Mouse (Mus musculus): Measurements from ENCODE around the gene Ccdc71. TPM values are rescaled to one million over a fixed set of nuclear protein-coding genes. Genes with fewer than 3 reads are reported as not detected.

Ccdc71 gene
- polyA plus RNA-seq, 2 experiments, result 29.2 to 45.4 TPM

DNA sequence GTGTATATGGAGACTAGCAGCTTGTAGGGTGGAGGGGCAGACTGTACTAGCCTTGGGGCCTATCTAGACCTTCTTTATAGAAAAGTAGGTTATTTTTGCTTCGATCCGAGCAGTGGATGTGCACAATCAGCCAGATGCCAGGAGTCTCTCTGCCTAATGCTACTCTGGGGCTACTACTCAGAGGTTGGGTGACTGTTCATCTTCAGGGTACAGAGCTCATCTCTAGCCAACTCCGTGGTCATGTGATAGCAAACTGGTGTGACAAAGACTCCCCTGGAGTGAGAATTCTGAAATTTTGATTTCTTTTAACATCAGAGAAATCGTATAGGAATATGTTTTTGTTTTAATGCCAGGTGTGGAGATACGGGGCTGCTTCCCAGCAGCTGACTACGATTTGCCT, 7.4 kb upstream of the Ccdc71 start:
- no peak for TF ChIP-seq POLR2A (IDR thresholded peaks at IDR 0.05; ENCODE audit: borderline replicate concordance, extremely low read depth, insufficient read depth, insufficient read length)
- no peaks in the 10 kb centered on the region for H3K9me3 ChIP-seq (ENCODE audit: control insufficient read depth, low read length)
- 29% methylated on average over 6 of the region's 6 CpGs for WGBS
- H3K4me2 ChIP-seq (replicated peaks; ENCODE audit: low read depth, low read length, severe bottlenecking), result peak overlapping the region; percentile 76
- H3K4me1 ChIP-seq (ENCODE audit: control insufficient read depth, insufficient read depth, low read length), result peaks cover 33% of the 10 kb centered on the region
- no peaks in the 10 kb centered on the region for H3K27me3 ChIP-seq (ENCODE audit: control insufficient read depth, insufficient read depth, low read length)
- H3K9ac ChIP-seq (ENCODE audit: low read depth, low read length, severe bottlenecking), result peak overlapping the region; percentile 65
- ATAC-seq (ENCODE audit: low FRiP score, low read depth) (no peak), DNase-seq (ENCODE audit: low spot score) (no peak)
- H3K27ac ChIP-seq (replicated peaks; ENCODE audit: low read depth, low read length), result peak overlapping the region; percentile 82
- peak overlapping the region; percentile 61 for H3K4me3 ChIP-seq (replicated peaks; ENCODE audit: low read length)
- peaks cover 13% of the 10 kb centered on the region for H3K36me3 ChIP-seq (ENCODE audit: control insufficient read depth, insufficient read depth, low read length)

GRCm38 (mm10) chr9:108453458-108453857, 6.9 kb upstream of the Ccdc71 start:
- no peak for TF ChIP-seq POLR2A (IDR thresholded peaks at IDR 0.05; ENCODE audit: borderline replicate concordance, extremely low read depth, insufficient read depth, insufficient read length)
- Histone ChIP-seq H3K4me2 (replicated peaks; ENCODE audit: low read depth, low read length, severe bottlenecking) (peak overlapping the region; percentile 76), H3K27ac (replicated peaks; ENCODE audit: low read depth, low read length) (peak overlapping the region; percentile 82)

DNA sequence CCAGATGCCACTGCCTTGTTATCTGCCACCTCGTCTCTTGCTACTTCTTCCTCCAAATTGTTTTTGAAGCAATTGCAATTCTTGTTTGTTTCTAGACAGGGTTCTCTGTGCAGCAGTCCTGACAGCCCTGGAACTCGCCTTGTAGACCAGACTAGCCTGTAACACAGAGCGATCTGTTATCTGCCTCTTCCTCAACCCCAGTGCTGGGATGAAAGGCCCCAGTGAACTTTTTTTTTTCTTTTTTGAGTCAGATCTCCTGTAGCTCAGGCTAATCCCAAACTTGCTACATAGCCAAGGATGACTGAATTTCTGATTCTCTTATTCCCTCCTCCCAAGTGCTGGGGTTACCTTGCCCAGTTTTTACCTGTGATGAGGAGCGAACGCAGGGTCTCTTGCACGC, 5.9 kb upstream of the Ccdc71 start:
- DNase-seq (ENCODE audit: low spot score) (no peak), ATAC-seq (ENCODE audit: low FRiP score, low read depth) (no peak)
- H3K4me1 ChIP-seq (ENCODE audit: control insufficient read depth, insufficient read depth, low read length), result peaks cover 33% of the 10 kb centered on the region
- no peak overlapping the region for H3K4me3 ChIP-seq (replicated peaks; ENCODE audit: low read length)
- no peak overlapping the region for H3K9ac ChIP-seq (ENCODE audit: low read depth, low read length, severe bottlenecking)
- H3K4me2 ChIP-seq (replicated peaks; ENCODE audit: low read depth, low read length, severe bottlenecking), result no peak overlapping the region
- TF ChIP-seq POLR2A (IDR thresholded peaks at IDR 0.05; ENCODE audit: borderline replicate concordance, extremely low read depth, insufficient read depth, insufficient read length), result no peak
- H3K27ac ChIP-seq (replicated peaks; ENCODE audit: low read depth, low read length), result no peak overlapping the region
- no peaks in the 10 kb centered on the region for H3K27me3 ChIP-seq (ENCODE audit: control insufficient read depth, insufficient read depth, low read length)
- no peaks in the 10 kb centered on the region for H3K9me3 ChIP-seq (ENCODE audit: control insufficient read depth, low read length)
- 87% methylated on average over 6 of the region's 6 CpGs for WGBS
- H3K36me3 ChIP-seq (ENCODE audit: control insufficient read depth, insufficient read depth, low read length), result no peaks in the 10 kb centered on the region

More at GRCm38 (mm10) chr9:108453458-108453857, 6.9 kb upstream of the Ccdc71 start:
- ATAC-seq (ENCODE audit: low FRiP score, low read depth) (no peak), DNase-seq (ENCODE audit: low spot score) (no peak)
- Histone ChIP-seq H3K4me3 (replicated peaks; ENCODE audit: low read length) (peak overlapping the region; percentile 61; the same call in 1 of the 2 replicates), H3K4me1 (ENCODE audit: control insufficient read depth, insufficient read depth, low read length) (peaks cover 33% of the 10 kb centered on the region), H3K9ac (ENCODE audit: low read depth, low read length, severe bottlenecking) (peak overlapping the region; percentile 65), H3K27me3 (ENCODE audit: control insufficient read depth, insufficient read depth, low read length) (no peaks in the 10 kb centered on the region), H3K9me3 (ENCODE audit: control insufficient read depth, low read length) (no peaks in the 10 kb centered on the region), H3K36me3 (ENCODE audit: control insufficient read depth, insufficient read depth, low read length) (peaks cover 7% of the 10 kb centered on the region)
- 70% methylated on average over 4 of the region's 4 CpGs for WGBS

DNA sequence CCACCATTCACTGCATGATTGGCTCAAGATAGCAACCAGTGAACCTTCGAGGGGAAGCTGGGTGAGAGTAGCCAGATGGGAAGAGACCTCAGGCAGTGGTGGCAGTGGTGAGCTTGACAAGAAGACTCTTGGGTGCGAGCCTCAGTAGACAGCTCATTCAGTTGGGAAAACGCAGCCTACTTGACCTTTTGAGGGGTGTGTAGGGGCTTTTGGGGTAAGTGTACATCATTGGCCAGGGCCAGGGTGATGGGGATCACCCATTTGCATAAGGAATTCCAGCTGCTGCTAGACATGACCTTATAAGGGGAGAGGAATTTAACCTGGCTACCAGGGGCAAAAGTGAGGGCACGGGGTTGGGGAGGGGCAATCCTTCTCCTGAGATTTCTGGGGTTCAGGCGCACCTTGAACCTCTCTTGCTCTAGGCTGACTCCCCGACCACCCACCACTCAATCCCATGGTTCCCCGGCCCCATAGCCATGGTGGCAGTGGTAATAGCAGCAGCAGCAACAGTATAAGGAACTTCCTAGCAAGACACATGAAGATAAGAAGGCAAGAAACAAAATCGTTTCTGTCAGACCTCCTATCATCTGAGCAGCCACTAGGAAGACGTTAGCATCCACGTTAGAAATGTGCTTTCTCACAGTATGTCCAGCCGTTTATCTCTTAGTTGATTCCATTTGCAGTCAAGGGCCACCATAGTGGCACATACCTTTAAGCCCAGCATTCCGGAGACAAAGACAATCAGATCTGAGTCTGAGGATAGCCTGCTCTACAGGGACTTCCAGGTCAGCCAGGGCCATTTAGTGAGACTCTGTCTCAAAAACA, 4.4 kb upstream of the Ccdc71 start:
- no peak overlapping the region for H3K27ac ChIP-seq (replicated peaks; ENCODE audit: low read depth, low read length)
- H3K4me3 ChIP-seq (replicated peaks; ENCODE audit: low read length), result no peak overlapping the region
- ATAC-seq (ENCODE audit: low FRiP score, low read depth) (no peak), DNase-seq (ENCODE audit: low spot score) (no peak)
- TF ChIP-seq POLR2A (IDR thresholded peaks at IDR 0.05; ENCODE audit: borderline replicate concordance, extremely low read depth, insufficient read depth, insufficient read length), result no peak
- no peak overlapping the region for H3K9ac ChIP-seq (ENCODE audit: low read depth, low read length, severe bottlenecking)
- no peak overlapping the region for H3K4me2 ChIP-seq (replicated peaks; ENCODE audit: low read depth, low read length, severe bottlenecking)
- H3K36me3 ChIP-seq (ENCODE audit: control insufficient read depth, insufficient read depth, low read length), result no peaks in the 10 kb centered on the region
- no peaks in the 10 kb centered on the region for H3K9me3 ChIP-seq (ENCODE audit: control insufficient read depth, low read length)
- WGBS, result 74% methylated on average over 12 of the region's 12 CpGs
- H3K27me3 ChIP-seq (ENCODE audit: control insufficient read depth, insufficient read depth, low read length), result no peaks in the 10 kb centered on the region
- peaks cover 17% of the 10 kb centered on the region for H3K4me1 ChIP-seq (ENCODE audit: control insufficient read depth, insufficient read depth, low read length)

DNA sequence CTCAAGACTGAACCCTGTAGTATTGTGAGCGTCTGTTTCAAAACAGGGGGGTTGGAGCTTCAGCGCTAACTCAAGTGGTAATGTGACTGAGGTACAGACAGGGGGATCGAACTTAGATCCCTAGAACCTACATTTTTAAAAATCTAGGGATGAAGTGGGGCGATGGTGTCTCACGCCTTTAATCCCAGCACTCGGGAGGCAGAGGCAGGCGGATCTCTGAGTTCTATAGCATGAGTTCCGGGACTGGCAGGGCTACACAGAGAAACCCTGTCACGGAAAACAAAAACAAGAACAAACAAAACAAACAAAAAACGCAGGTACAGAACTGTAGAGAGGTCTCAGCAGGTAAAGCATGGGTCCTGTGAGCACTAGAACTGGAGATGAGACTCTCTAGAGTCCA, 3.4 kb upstream of the Ccdc71 start:
- Histone ChIP-seq H3K27me3 (ENCODE audit: control insufficient read depth, insufficient read depth, low read length) (no peaks in the 10 kb centered on the region), H3K27ac (replicated peaks; ENCODE audit: low read depth, low read length) (no peak overlapping the region), H3K4me1 (ENCODE audit: control insufficient read depth, insufficient read depth, low read length) (peaks cover 17% of the 10 kb centered on the region), H3K9ac (ENCODE audit: low read depth, low read length, severe bottlenecking) (no peak overlapping the region), H3K9me3 (ENCODE audit: control insufficient read depth, low read length) (no peaks in the 10 kb centered on the region), H3K36me3 (ENCODE audit: control insufficient read depth, insufficient read depth, low read length) (no peaks in the 10 kb centered on the region), H3K4me2 (replicated peaks; ENCODE audit: low read depth, low read length, severe bottlenecking) (no peak overlapping the region), H3K4me3 (replicated peaks; ENCODE audit: low read length) (no peak overlapping the region)
- DNase-seq (ENCODE audit: low spot score) (no peak), ATAC-seq (ENCODE audit: low FRiP score, low read depth) (no peak)
- WGBS, result 86% methylated on average over 10 of the region's 10 CpGs
- TF ChIP-seq POLR2A (IDR thresholded peaks at IDR 0.05; ENCODE audit: borderline replicate concordance, extremely low read depth, insufficient read depth, insufficient read length), result no peak
